Mouse (Mus musculus): ENCODE data around the gene Luc7l2. TPM values are rescaled to one million over a fixed set of nuclear protein-coding genes. Genes with fewer than 3 reads are reported as not detected.

Luc7l2 gene
- polyA plus RNA-seq (2015; fragmentation: Nextera tagmentation; extraction: Ambion mirVana): 35.4 and 40.9 TPM in 2 replicates

DNA sequence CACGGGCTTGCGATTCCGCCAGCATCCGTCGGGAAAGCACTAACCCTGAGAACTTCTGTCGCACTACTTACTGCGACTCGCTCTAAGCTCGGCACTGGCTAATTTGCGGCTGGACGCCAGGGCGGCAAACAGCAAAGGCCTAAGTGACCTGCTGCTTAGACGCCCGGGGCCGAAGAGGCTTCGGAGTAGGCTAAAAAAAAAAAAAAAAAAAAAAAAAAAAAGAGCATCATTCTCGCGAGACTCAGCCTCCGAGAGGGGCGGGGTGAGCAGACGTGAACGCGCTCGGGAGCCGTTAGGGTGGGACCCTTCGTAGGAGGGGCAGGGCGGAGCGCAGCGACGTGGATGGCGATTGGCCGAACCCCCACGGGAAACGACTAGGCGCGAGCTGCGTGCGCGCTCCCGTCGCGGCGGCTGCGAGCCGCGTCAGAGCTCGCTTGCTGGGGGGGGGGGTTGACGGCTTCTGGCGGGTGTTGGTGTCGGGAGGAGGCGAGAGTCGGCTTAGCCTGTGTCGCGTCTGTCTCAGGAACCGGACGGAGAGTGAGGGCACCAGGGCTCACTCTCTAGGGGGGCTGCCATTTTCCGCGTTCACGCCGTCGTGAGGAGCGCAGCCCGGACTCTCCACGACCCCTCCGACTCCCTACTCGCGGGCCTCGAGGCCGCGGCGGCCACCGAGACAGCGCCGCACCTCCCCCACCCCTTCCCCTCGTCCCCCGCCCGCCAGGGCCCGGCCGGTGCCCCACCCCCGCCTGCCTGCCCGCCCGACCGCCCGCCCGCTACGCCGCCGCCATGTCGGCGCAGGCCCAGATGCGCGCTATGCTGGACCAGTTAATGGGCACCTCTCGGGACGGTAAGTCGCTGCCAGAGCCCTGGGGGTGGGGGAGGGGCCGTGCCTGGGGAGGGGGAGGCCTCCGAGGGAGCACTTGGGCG, at the start of gene Luc7l2:
Luc7l2 (plus strand) TSS at position 273 of the 927 bp plus-strand sequence.
- no peaks in the 10 kb centered on the region for H3K9me3 ChIP-seq
- peak within 1 kb of the TSS; percentile 86 for H3K9ac ChIP-seq
- ATAC-seq (replicated peaks): peak; percentile 94
- under 1% methylated on average over 76 of the region's 98 CpGs for WGBS
- peaks cover 23% of the 10 kb centered on the region for H3K4me1 ChIP-seq
- H3K27ac ChIP-seq: peak within 1 kb of the TSS; percentile 99
- H3K4me2 ChIP-seq: peak within 1 kb of the TSS; percentile 82
- H3K27me3 ChIP-seq (replicated peaks): no peaks in the 10 kb centered on the region
- peak within 1 kb of the TSS; percentile 80 for H3K4me3 ChIP-seq
- no peaks in the 10 kb centered on the region for H3K36me3 ChIP-seq (replicated peaks)

DNA sequence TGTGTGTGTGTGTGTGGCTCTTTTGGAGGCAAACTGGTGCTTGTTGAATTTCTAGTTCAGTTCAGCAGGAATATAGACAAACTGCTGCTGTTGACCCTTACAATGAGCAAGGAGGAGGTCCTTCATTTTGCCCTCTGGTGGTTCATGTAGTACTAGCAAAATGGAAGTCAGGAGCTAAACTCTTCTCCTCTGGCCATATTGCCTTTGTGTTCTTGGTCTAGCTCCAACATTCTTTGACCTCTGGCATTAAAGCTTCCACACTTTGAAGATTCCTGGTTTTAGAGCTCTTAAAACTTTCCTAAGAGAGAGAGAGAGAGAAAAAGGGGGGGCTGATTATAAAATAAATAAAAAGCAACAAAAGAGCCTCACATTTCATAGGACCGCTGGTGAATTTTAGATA, 39.0 kb upstream of the Luc7l2 start:
- Histone ChIP-seq H3K36me3 (replicated peaks) (no peaks in the 10 kb centered on the region; the same call in 1 of the 2 replicates), H3K4me2 (no peak overlapping the region), H3K27me3 (replicated peaks) (no peaks in the 10 kb centered on the region), H3K27ac (no peak overlapping the region), H3K9me3 (no peaks in the 10 kb centered on the region), H3K4me3 (no peak overlapping the region), H3K9ac (no peak overlapping the region), H3K4me1 (no peaks in the 10 kb centered on the region)
- 98% methylated on average over 1 of the region's 1 CpGs for WGBS
- no peak for ATAC-seq (replicated peaks)

GRCm38 (mm10) chr6:38512830-38513229, 38.3 kb upstream of the Luc7l2 start:
- Histone ChIP-seq H3K9me3 (no peaks in the 10 kb centered on the region), H3K4me3 (no peak overlapping the region), H3K36me3 (replicated peaks) (no peaks in the 10 kb centered on the region; the same call in 1 of the 2 replicates), H3K4me2 (no peak overlapping the region), H3K4me1 (no peaks in the 10 kb centered on the region), H3K27me3 (replicated peaks) (no peaks in the 10 kb centered on the region), H3K9ac (no peak overlapping the region), H3K27ac (no peak overlapping the region)
- ATAC-seq (replicated peaks): no peak

- 88% methylated on average over 4 of the region's 4 CpGs for WGBS
- H3K27me3 ChIP-seq (replicated peaks): no peaks in the 10 kb centered on the region
- no peaks in the 10 kb centered on the region for H3K36me3 ChIP-seq (replicated peaks)
- H3K9ac ChIP-seq: no peak overlapping the region
- no peak overlapping the region for H3K4me3 ChIP-seq
- no peak overlapping the region for H3K4me2 ChIP-seq
- no peak overlapping the region for H3K27ac ChIP-seq
- no peaks in the 10 kb centered on the region for H3K4me1 ChIP-seq
- no peaks in the 10 kb centered on the region for H3K9me3 ChIP-seq
- ATAC-seq (replicated peaks): no peak
Observed at GRCm38 (mm10) chr6:38515201-38515600, 35.9 kb upstream of the Luc7l2 start.

GRCm38 (mm10) chr6:38523851-38524250, 27.3 kb upstream of the Luc7l2 start:
- no peaks in the 10 kb centered on the region for H3K36me3 ChIP-seq (replicated peaks)
- no peaks in the 10 kb centered on the region for H3K4me1 ChIP-seq
- no peak overlapping the region for H3K4me2 ChIP-seq
- no peaks in the 10 kb centered on the region for H3K27me3 ChIP-seq (replicated peaks)
- H3K27ac ChIP-seq: no peak overlapping the region
- no peak overlapping the region for H3K9ac ChIP-seq
- 36% methylated on average over 8 of the region's 8 CpGs for WGBS
- ATAC-seq (replicated peaks): no peak
- no peaks in the 10 kb centered on the region for H3K9me3 ChIP-seq
- no peak overlapping the region for H3K4me3 ChIP-seq

GRCm38 (mm10) chr6:38531211-38531820, 19.8 kb upstream of the Luc7l2 start:
- Histone ChIP-seq H3K9me3 (no peaks in the 10 kb centered on the region), H3K36me3 (replicated peaks) (no peaks in the 10 kb centered on the region), H3K4me1 (peaks cover 14% of the 10 kb centered on the region), H3K4me2 (no peak overlapping the region), H3K27ac (no peak overlapping the region), H3K27me3 (replicated peaks) (no peaks in the 10 kb centered on the region), H3K9ac (no peak overlapping the region), H3K4me3 (no peak overlapping the region)
- WGBS: 68% methylated on average over 5 of the region's 5 CpGs
- no peak for ATAC-seq (replicated peaks)

DNA sequence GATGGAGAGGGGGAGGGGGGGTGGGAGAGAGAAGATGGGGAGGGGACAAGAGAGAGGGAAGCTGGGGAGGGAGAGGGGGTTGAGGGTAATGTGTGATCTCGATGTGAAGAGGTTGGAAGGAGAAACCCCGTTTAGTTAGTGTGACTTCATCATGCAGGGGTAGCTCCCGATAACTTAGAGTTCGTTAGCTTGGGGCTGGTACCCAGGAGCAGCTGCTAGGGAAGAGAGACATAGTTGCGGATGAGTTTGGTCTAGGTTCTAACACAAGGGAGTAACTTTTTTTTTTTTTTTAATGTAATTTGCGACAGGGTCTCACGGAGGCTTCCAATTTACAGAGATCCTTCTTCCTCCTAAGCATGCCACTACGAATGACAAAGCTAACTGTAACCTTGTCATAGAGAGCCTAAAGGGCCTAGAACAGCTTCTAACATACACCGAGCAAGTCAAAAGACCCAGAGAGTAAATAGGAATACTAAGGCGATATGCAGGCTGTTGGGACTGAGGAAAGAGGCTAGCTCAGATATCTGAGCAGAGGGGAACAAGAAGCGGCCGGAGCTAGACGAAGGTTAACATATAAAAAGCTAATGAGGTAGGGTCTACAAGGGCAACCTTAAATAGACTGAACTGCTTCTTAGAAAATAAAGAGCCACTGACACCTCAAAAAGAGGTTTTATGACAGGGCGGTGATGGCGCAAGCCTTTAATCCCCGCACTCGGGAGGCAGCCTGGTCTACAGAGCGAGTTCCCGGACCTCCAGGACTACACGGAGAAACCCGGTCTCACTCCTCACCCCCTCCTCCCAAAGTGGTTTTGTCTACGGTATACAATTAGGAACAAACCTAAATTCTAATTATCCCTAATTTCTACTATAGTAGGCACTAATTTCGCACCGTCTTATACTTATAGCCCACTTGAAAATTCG, 18.4 kb upstream of the Luc7l2 start:
- H3K4me2 ChIP-seq: peak overlapping the region; percentile 60
- no peaks in the 10 kb centered on the region for H3K9me3 ChIP-seq
- no peaks in the 10 kb centered on the region for H3K36me3 ChIP-seq (replicated peaks)
- H3K27ac ChIP-seq: peak overlapping the region; percentile 99
- peak overlapping the region; percentile 53 for H3K9ac ChIP-seq
- WGBS: 6% methylated on average over 25 of the region's 25 CpGs
- H3K4me1 ChIP-seq: peaks cover 14% of the 10 kb centered on the region
- H3K27me3 ChIP-seq (replicated peaks): no peaks in the 10 kb centered on the region
- peak overlapping the region; percentile 84 for H3K4me3 ChIP-seq
- ATAC-seq (replicated peaks): peak; percentile 59

DNA sequence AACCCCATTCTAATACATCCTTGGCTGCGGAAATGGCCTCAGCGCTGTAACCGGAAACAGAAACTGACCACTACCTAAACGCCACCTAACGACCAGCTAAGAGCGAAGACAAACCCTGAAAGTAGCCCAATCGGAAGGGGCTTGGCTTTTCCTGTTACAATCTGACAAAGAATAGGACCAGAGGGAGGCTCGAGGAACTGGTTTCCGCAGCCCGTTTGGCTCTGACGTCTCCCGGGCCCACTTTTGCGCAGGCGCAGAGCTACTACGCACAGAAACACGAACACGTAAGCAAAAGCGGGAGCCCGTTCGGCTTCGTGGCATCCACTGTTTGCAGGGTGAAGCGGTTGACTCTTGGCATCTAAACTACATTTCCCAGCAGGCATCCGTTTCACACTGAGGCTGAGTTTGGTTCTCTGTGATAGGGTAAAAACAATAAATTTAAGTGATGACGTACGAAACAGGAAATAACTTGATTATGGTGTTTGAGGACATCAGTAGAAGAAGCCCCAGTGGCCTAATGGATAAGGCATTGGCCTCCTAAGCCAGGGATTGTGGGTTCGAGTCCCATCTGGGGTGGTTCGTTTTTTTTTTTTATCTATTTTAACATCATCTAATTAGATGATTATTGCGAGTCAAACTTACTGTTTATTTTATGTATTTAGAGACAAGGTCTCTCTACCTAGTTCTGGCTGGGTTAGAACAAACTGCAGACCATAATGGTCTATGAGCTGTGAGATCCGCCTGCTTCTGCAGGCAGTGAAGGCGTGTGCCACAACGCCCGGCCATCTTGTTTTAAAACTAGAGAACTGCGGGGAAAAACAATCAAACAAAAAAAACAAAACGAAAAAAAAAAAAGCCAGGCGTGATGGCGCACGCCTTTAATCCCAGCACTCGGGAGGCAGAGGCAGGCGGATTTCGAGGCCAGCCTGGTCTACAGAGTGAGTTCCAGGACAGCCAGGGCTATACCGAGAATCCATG, 17.4 kb upstream of the Luc7l2 start, which contains the start of gene Fmc1:
Fmc1 (plus strand) TSS at position 75 of the 978 bp plus-strand sequence.
- peak; percentile 92 for ATAC-seq (replicated peaks)

DNA sequence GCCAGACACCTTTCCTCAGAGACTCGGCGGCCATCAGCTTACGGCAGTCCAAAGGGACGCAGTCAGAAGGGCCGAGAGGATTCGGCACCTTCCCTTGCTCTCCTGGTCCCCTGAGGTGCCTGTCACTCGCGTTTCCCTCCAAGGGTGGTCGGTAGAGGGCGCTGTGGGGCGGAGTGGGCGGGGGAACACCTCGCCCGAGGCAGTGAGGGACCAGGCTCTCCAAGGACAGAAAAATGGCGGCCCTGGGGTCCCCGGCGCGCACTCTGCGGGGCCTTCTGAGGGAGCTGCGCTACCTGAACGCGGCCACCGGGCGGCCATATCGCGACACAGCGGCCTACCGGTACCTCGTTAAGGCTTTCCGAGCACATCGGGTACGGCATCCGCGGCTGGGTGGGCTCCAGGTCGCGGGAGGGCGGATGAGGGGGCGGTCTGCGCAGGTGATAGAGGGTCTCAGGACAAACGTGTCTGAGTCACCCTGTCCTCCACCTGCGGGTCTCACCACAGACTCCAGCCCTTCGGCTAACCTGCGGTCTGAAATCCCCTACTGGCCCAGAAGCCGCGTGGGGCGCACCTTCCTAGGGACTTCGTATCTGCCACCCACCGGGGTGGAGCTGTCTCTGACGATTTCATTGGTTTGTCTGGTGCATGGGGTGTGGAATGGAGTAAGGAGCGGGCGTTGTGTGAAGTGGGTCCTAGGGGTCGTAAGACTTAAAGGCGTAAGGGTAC, 16.3 kb upstream of the Luc7l2 start:
- H3K27ac ChIP-seq: peak overlapping the region; percentile 99
- H3K9ac ChIP-seq: peak overlapping the region; percentile 94
- H3K4me2 ChIP-seq: peak overlapping the region; percentile 58
- peak; percentile 71 for ATAC-seq (replicated peaks)
- H3K9me3 ChIP-seq: no peaks in the 10 kb centered on the region
- 0 out of 2 replicates have a peak, but pooled peaks cover 4% of the 10 kb centered on the region for H3K36me3 ChIP-seq (replicated peaks)
- no peaks in the 10 kb centered on the region for H3K27me3 ChIP-seq (replicated peaks)
- peak overlapping the region; percentile 84 for H3K4me3 ChIP-seq
- under 1% methylated on average over 53 of the region's 53 CpGs for WGBS
- peaks cover 14% of the 10 kb centered on the region for H3K4me1 ChIP-seq

More for the DNA sequence above, 17.4 kb upstream of the Luc7l2 start, which contains the start of gene Fmc1:
- H3K36me3 ChIP-seq (replicated peaks): no peaks in the 10 kb centered on the region
- H3K4me2 ChIP-seq: peak within 1 kb of the TSS; percentile 60
- WGBS: 6% methylated on average over 41 of the region's 41 CpGs
- peaks cover 14% of the 10 kb centered on the region for H3K4me1 ChIP-seq
- H3K9me3 ChIP-seq: no peaks in the 10 kb centered on the region
- peak within 1 kb of the TSS; percentile 99 for H3K27ac ChIP-seq
- H3K9ac ChIP-seq: peak within 1 kb of the TSS; percentile 94
- peak within 1 kb of the TSS; percentile 84 for H3K4me3 ChIP-seq
- no peaks in the 10 kb centered on the region for H3K27me3 ChIP-seq (replicated peaks)

GRCm38 (mm10) chr6:38535366-38535690, 15.8 kb upstream of the Luc7l2 start:
- ATAC-seq (replicated peaks): no peak
- H3K9ac ChIP-seq: peak overlapping the region; percentile 94

More at GRCm38 (mm10) chr6:38535366-38535690, 15.8 kb upstream of the Luc7l2 start:
- H3K4me3 ChIP-seq: peak overlapping the region; percentile 84
- no peaks in the 10 kb centered on the region for H3K27me3 ChIP-seq (replicated peaks)
- 2% methylated on average over 9 of the region's 9 CpGs for WGBS
- H3K27ac ChIP-seq: peak overlapping the region; percentile 99
- H3K4me1 ChIP-seq: peaks cover 14% of the 10 kb centered on the region
- no peaks in the 10 kb centered on the region for H3K9me3 ChIP-seq
- 0 out of 2 replicates have a peak, but pooled peaks cover 9% of the 10 kb centered on the region for H3K36me3 ChIP-seq (replicated peaks)
- H3K4me2 ChIP-seq: peak overlapping the region; percentile 58
